Mouse (Mus musculus) layer of hippocampus, adult 2 months (tissue): ENCODE data around the gene Wars. TPM values are rescaled to one million over a fixed set of nuclear protein-coding genes. Genes with fewer than 3 reads are reported as not detected.

Experiments
- DNase-seq, 2 experiments: peaks; one replicate each; pipeline ENCODE4 v3.0.0; 2022; ENCODE audit warnings: low spot score in 2 of 2
- H3K27ac ChIP-seq: fragments of 200-600 bp; 2 replicates; pipeline ENCODE4 v1.8.1; 2022
- H3K4me3 ChIP-seq: fragments of 200-600 bp; 2 replicates; pipeline ENCODE4 v1.8.1; 2022; ENCODE audit warnings: mild to moderate bottlenecking
- CTCF ChIP-seq: fragments of 200-600 bp; conservative IDR thresholded peaks from 2 replicates; pipeline ENCODE4 v1.8.1; 2022; ENCODE audit warnings: antibody characterized with exemption, mild to moderate bottlenecking, moderate library complexity
- total RNA-seq, 2 experiments: library from RNA; stranded (reverse); gene quantifications; 2 replicates each; pipeline ENCODE4 v1.2.3; 2021

Wars gene
- total RNA-seq, 2 experiments from 2014 or later: 82.0 to 86.2 TPM

DNA sequence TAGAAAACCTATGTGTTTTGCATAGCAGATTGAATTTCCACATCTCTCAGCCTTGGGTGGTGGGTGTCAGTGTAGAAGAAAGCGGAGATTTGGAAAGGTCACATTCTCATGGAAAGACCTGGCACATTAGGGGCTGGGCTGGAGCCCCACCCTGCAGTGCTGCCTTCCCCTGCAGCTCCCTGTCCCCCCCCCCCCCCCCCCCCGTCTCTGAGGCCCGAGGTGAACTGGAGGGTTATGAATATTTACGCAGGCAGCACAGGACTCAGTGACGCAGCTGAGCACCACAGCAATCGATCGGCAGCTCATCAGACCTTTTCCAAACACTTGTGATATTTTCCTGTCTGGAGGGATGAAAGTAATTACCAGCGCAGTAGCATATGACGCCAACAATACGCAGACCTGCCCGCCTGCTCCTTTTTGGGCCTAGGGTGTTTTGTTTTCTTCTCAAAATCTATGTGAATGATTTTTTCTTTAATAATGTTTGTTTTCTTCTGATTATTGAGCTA is 32.7 kb upstream of the Wars start:
- Histone ChIP-seq H3K4me3 (no peak overlapping the region), H3K27ac (no peak overlapping the region)
- TF ChIP-seq CTCF: no peak
- no peak for DNase-seq

DNA sequence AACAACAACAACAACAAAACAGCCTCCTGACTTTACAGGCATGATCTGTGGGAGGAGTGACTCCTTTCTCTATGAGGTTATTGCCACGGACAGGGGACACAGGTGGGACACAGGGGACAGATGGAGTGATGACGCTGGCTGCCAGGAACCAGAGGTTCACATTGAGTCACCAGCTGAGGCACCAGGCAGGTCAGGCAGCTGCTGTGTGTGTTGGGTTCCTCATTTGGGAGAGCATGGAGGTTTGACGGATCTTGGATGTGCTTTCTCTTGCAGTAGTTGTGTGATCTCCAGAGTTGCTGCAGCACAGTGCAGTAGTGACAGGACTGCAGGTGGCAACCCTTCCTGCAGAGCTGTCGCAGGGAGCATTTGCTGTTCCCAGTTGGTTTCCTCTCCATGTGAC is 24.8 kb upstream of the Wars start:
- DNase-seq: no peak
- TF ChIP-seq CTCF: no peak
- H3K27ac ChIP-seq: no peak overlapping the region
- H3K4me3 ChIP-seq: no peak overlapping the region

DNA sequence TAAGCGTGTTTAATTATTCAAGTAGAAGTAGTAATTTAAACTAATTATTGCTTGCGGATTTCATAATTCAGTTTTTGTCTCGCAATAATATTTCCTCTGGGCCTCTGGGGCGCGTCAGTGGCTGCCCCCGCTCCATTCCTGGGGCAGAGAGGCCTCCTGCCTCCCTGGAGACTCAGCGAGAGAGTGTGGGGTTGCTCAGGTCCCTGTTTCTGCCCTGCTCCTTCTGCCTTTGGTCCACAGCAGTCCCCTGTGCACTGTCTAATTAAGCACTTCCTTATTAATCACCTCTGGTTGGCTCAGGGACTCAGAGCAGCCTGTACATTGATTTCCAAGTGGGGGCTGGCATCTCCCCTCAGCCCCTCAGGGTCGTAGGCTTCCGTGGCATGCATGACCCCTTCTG is 23.5 kb upstream of the Wars start:
- DNase-seq: no peak
- no peak for TF ChIP-seq CTCF
- no peak overlapping the region; the same call in 1 of the 2 replicates for H3K27ac ChIP-seq

DNA sequence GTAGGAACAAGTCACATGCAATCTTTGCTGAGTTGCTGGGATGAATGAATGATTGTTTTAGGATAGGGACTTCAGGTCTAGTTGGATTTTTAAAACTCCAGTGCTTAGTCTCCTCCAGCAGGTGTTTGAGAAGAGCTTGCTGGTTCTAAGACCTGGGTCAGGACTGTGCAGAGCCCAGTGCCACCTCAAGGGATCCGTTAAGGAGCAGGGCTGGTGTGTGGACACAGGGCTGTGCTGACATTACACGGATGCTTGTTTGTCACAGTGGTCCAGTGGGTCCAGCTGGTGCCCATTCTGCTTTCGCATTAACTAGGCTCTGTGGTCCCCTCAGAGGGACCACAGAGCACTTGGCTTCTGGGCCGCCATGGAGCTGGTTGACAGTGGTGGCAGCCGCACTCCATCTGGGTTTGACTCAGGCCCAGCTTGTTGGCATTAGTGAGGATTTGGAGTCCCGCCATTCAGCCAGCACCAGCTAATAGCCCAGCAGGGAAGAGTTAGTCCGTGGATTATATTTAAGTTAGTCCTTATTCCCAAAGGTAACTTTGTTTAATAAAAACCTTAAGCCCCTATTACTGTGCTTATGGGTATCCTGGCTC is 22.6 kb upstream of the Wars start:
- Histone ChIP-seq H3K4me3 (no peak overlapping the region; the same call in 1 of the 2 replicates), H3K27ac (peak overlapping the region; percentile 89)
- DNase-seq: peak; percentile 41
- no peak for TF ChIP-seq CTCF

More for the DNA sequence above, 23.5 kb upstream of the Wars start:
- no peak overlapping the region for H3K4me3 ChIP-seq

DNA sequence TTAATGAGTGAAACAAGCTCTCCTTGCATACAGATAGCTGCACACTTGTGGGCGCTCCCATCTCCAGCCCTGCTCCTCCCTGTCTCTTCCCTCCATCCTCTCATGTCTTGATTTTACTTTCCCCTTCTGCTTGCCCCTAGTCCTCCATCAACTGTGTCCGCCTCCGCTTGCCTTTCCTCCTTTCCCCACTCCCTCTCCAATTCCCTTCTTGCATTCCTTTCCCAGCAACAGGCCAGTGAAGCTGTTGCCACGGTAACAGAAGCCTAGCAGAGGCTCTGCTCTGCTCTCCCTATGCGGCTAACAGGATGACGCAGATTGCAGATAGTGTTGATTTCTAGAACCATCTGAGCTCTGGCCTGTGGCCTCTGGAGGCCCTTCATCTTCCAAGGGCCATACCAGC is 21.9 kb upstream of the Wars start:
- DNase-seq: peak; percentile 53 to 89
- TF ChIP-seq CTCF: no peak
- H3K27ac ChIP-seq: peak overlapping the region; percentile 89
- H3K4me3 ChIP-seq: 0 out of 2 replicates have a peak overlapping the region, but pooled peaks have one; percentile 20

DNA sequence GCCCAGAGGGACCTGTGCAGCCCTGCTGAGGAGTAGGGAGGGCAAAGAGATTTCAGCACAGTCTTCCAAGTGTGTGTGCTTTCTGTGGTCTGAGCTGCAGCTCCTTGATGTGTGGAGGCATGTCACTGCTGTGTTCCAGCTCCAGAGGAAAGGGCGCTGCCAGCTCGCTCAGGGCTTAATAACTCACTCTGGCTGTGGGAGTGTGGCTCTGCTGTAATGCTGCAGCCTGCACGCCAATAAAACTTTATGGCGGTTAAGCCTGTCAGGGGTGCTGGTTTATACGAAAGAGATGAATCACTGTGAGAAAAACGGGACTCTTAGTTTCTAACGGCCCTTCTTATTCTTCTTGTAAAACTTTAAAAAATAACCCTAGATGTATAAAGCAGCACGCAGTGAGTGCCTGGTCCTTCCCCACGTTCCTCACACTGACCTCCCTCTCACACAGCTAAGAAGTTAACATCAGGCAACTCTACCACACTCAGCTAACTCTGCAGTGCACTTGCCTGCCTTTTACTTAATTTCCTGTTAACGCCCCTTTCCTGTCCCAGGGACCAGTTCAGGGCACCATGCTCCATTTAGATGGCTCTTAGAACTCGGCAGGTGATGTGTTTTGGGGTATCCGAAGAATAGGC is 20.9 kb upstream of the Wars start:
- Histone ChIP-seq H3K27ac (peak overlapping the region; percentile 89), H3K4me3 (no peak overlapping the region)
- no peak for DNase-seq
- no peak for TF ChIP-seq CTCF

DNA sequence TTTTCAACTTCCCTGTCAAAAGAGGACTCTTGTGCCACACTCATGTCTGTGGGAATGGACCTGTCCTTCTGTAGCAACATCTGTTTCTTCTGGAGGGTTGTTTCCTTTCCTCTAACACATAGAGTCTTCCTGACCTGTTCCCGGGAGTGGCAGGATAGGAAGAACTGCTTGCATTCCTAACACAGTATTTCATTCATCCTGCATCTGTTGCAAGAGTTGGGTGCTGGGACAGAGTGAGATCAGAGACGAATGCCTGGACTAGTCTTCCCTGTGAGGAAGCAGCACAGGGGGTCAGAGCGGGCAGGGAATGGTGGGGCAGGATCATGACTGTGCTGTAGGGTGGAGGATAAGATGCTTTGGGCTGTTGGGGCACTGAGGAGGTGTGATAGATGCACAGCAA is 20.2 kb upstream of the Wars start:
- no peak for TF ChIP-seq CTCF
- no peak for DNase-seq
- H3K27ac ChIP-seq: peak overlapping the region; percentile 89
- H3K4me3 ChIP-seq: no peak overlapping the region

DNA sequence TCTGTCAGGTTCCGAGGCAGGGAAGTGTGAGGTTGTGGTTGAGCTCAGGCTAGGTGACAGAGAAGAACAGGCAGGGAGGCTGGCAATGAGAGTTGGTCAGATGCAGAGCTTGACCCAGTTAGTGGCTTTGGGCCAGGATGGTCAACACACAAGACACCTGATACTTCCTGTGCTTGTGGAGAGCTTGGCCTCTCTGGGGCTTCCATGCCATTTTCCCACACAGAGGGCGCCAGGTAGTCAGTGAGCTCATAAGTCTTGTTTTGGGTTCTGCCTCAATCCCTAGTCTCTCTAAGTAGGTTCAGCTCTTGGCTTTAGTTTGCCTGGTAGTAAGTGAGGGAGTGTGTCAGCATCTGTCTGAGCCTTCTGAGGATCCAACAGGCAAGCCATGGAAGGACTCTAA is 18.5 kb upstream of the Wars start:
- DNase-seq: no peak
- Histone ChIP-seq H3K4me3 (no peak overlapping the region), H3K27ac (no peak overlapping the region)
- no peak for TF ChIP-seq CTCF

DNA sequence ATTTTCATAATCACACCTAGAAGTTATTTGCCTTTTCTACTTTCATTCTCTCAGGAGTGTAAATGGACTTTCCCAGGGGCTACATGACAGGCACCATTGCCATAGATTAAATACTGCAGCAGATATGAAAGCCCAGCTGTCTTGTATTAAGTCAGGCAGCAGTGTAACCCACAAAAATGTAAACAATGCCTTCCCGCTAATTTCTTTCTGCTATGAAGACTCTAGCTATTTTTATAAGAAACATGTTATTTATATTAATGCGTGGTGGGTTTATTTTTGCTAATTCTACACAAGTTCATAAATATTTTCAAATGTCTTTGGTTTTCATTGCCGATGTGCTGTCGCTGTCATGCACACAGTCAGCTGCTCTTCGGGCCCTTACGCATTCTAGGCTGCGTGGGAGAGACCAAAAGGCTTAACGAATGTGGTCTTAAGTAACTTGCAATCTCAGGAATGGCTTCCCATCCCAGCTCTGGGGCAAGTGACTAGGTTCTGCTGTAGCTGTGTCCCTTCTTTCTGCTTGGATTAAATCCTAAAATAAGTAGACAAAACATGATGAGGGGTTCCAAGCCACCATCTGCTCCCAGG is 16.0 kb upstream of the Wars start:
- DNase-seq: no peak
- no peak overlapping the region for H3K27ac ChIP-seq
- TF ChIP-seq CTCF: no peak
- no peak overlapping the region for H3K4me3 ChIP-seq

DNA sequence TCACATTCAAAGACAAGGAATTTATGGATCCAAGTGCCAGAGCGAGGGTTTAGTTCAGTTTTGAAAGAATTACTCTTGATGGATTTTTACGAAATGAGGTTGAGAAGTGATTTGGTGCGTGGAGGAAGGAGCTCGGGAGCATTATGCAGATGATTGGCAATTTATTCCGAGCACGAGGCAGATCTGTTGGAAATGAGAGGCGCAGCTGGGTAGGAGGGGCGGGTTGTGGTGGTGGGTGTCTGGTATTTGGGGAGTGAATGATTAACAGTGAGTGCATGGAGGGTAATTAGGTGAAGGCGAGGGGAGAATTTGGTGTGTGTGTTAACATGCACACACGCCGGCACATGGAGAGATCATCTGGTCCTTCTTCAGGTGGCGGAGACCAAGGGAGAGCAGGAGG is 12.4 kb upstream of the Wars start:
- no peak for DNase-seq
- no peak for TF ChIP-seq CTCF
- Histone ChIP-seq H3K27ac (no peak overlapping the region), H3K4me3 (no peak overlapping the region)

DNA sequence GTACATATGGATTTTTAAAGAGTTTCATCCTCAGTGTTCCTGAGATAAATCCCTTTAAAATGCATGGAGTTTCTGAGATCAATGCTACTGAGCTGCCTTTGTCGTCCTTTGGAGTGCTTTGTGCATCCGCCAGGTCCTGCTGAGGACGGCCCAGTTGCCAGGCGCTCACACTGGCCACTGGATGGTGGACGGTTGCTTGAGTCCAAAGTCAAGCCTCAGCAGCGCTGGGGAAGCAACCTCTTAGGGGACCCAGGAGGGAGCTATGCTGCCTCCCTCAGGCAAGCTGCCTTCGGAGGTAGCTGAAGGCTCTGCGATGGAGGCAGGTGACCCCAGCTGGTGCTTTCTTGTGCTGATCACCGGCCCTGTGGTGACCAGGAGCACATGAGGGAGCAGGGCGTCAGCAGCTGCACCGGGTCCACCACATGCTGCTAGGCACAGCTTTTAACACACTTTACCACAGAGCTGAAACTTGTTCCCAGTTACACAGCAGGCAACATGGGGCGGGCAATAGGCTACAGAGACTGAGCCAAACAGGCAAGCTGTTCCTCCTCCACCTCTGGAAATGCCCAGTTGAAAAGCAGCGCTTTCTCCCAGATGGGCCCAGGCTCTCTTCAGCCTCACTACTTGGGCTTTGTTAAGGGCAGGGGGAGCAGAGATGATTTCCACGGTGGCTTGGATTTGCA is 11.8 kb upstream of the Wars start:
- no peak overlapping the region for H3K27ac ChIP-seq
- no peak for DNase-seq
- H3K4me3 ChIP-seq: no peak overlapping the region
- TF ChIP-seq CTCF: no peak

DNA sequence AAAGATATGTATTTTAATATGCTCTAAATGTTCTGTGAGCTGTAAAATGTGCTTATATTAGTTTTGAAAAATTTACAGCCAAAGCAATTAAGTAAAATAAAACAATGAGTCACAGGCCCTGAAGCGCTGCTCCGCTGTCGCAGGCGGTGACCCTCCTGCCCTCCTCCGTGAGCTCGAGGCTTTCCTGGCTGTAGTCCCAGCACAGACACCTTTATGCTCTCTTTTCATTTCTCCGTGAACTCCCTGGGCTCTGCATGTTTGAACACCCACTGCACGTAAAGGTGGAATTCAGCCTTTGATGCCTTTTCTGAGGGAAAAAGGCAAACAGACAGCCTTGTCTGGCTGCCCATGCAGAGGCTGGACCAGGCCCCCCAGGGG is 10.3 kb upstream of the Wars start:
- no peak for DNase-seq
- no peak overlapping the region for H3K4me3 ChIP-seq
- TF ChIP-seq CTCF: no peak
- H3K27ac ChIP-seq: peak overlapping the region; percentile 32; the same call in 1 of the 2 replicates

DNA sequence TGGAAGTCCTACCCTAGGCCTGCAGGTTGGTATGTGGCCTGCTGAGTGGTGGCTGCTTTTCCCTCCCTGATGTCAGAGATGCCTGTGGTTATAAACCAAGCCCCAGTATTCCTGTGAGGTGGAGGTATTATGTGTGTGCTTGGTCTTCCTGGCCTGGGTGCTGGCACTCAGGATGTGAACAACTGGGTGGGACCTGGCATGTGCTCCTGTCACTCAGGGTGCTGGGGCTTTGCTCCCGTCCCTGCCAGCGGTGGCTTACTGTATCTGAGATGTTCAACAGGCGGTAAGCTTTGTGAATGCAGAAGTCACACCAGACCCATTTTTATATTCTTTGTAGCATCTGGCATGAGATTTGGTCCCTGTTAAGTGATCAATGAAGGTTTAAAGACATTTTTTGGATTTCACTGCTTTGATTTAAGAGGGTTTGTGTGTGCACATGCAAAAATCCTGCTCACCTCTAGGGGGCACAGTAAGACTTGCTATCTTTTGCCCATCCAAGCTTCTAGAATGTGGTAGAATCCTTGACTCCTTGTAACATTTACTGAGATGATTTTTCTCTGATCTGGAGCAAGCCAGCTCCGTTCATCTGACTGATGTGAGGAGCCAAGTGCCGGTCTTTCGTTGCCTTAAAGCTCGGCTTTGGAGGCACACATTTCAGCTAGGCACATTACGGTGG is 9.8 kb upstream of the Wars start:
- Histone ChIP-seq H3K27ac (peak overlapping the region; percentile 32; the same call in 1 of the 2 replicates), H3K4me3 (no peak overlapping the region)
- peak; percentile 79 to 87 for DNase-seq
- peak; percentile 95 for TF ChIP-seq CTCF
